8 mouse cellular contexts compared by ENCODE assay signal in the genomic region with DNA sequence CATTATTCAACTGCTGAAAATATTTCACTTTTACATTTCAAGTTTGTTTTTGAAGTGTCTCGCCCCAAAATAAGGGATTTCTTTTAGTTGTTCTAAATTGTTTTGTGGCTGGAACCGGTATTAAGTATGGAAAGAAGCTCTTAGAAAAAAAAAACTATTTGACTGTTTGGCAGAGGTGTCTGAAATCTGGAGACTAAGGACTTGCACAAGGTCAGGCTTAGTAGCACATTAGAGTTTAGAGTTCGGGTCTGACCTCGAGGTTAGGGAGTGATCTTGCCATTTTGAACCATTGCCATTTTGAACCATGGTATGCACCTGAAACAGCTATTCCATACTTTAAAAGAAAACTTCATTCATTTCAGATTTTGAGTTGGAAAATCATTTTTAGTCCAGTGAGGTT. TPM values are rescaled to one million over a fixed set of nuclear protein-coding genes. Genes with fewer than 3 reads are reported as not detected.
A peak's percentile ranks its signal among the peaks of the same experiment; 100 is the strongest.
DNase-seq lines count a peak whose midpoint lies in the region; ATAC-seq lines count a peak whose summit lies in the region.

No protein-coding gene starts in this region.

- peak; percentile 46 for DNase-seq in retina, embryonic 14.5 days (ENCODE audit: low spot score)
- DNase-seq in retina, postnatal 1 day = no peak
- DNase-seq in embryonic facial prominence, embryonic 10.5 days (ENCODE audit: low spot score) = no peak
- peak; percentile 48 for DNase-seq in induced T-regulatory cell, adult 2 months (ENCODE audit: low read depth)
- DNase-seq in adrenal gland, adult 18-20 months (ENCODE audit: low spot score in 2 of 2) = no peak
- DNase-seq in adrenal gland, postnatal 14 days = no peak
- no peak for DNase-seq in urinary bladder, adult 2 months (ENCODE audit: low spot score)

- 0% methylated on average over 4 of the region's 4 CpGs for WGBS in embryonic facial prominence, embryonic 10.5 days
- WGBS in neural tube, embryonic 12.5 days = 0% methylated on average over 4 of the region's 4 CpGs

- H3K27ac ChIP-seq in embryonic facial prominence, embryonic 10.5 days (replicated peaks) = peak overlapping the region; percentile 99
- no peak overlapping the region for H3K27ac ChIP-seq in neural tube, embryonic 12.5 days

- H3K36me3 ChIP-seq in embryonic facial prominence, embryonic 10.5 days (replicated peaks) = peaks cover 22% of the 10 kb centered on the region
- H3K36me3 ChIP-seq in neural tube, embryonic 12.5 days = peaks cover 16% of the 10 kb centered on the region

- peak overlapping the region; percentile 60 for H3K9ac ChIP-seq in neural tube, embryonic 12.5 days

- ATAC-seq in neural tube, embryonic 12.5 days (ENCODE audit: low FRiP score, low read depth) = no peak

- peaks cover 17% of the 10 kb centered on the region for H3K4me1 ChIP-seq in embryonic facial prominence, embryonic 10.5 days
- peaks cover 6% of the 10 kb centered on the region for H3K4me1 ChIP-seq in neural tube, embryonic 12.5 days

- H3K4me3 ChIP-seq in embryonic facial prominence, embryonic 10.5 days = peak overlapping the region; percentile 92
- peak overlapping the region; percentile 53 for H3K4me3 ChIP-seq in neural tube, embryonic 12.5 days

- no peaks in the 10 kb centered on the region for H3K27me3 ChIP-seq in embryonic facial prominence, embryonic 10.5 days (replicated peaks; ENCODE audit: low read depth, poor library complexity, severe bottlenecking)
- H3K27me3 ChIP-seq in neural tube, embryonic 12.5 days (replicated peaks) = no peaks in the 10 kb centered on the region

- H3K4me2 ChIP-seq in neural tube, embryonic 12.5 days (replicated peaks) = peak overlapping the region; percentile 79

- H3K9me3 ChIP-seq in embryonic facial prominence, embryonic 10.5 days = no peaks in the 10 kb centered on the region
- no peaks in the 10 kb centered on the region for H3K9me3 ChIP-seq in neural tube, embryonic 12.5 days

RNA-seq across cellular contexts. Expression of gene Zfand5, which starts 1.4 kb away (rescaled TPM):
- polyA plus RNA-seq in embryonic facial prominence, embryonic 10.5 days (2016; fragmentation: Nextera tagmentation; extraction: Ambion mirVana) = 96.3 and 99.2 TPM in 2 replicates
- polyA plus RNA-seq in neural tube, embryonic 12.5 days (2016; fragmentation: Nextera tagmentation; extraction: Ambion mirVana) = 195 and 221 TPM in 2 replicates
- 100 to 1,000 TPM; 175 to 235 TPM for total RNA-seq in adrenal gland, adult 18-20 months (2021)
- 210 and 226 TPM in 2 replicates for total RNA-seq in adrenal gland, postnatal 14 days (2021)
- 85.7 and 95.0 TPM in 2 replicates for polyA plus RNA-seq in urinary bladder, adult 2 months (2012; rRNA removed)

Comparison
In these comparisons a context has a peak if more than half of its experiments do, and no peak if none do; other contexts are left out.
1. DNase-seq: peak in retina, embryonic 14.5 days (single experiment) and induced T-regulatory cell, adult 2 months (single experiment); none in retina, postnatal 1 day (single experiment), embryonic facial prominence, embryonic 10.5 days (single experiment), adrenal gland, adult 18-20 months (0 of 2), adrenal gland, postnatal 14 days (single experiment) and urinary bladder, adult 2 months (single experiment).